Mouse (Mus musculus) T-cell, adult 2 months (primary cell): ENCODE results near the gene St3gal3.

ENCODE experiments used
- DNase-seq: peaks from one replicate; pipeline ENCODE4 v3.0.0; 2022; ENCODE audit warnings: low spot score

The St3gal3 gene

DNA sequence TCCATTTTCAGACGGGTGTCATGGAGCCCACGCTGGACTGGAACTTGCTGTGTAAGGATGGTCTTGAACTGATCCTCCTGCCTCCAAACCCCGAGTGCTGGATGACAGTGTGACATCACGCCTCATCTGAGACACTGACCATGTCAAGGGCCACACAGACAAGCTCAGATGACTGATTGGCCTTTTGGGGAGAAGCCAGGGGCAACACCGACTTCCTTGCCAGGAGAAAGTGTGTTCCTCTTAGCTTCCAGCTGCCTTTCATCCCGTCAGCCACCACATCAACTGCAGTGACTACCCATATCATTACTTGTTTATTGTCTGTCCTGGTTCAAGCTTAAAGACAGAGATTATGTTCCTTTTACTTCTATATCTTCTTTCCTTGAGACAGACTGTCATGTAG is 209.8 kb downstream of the St3gal3 start:
- DNase-seq: no peak

DNA sequence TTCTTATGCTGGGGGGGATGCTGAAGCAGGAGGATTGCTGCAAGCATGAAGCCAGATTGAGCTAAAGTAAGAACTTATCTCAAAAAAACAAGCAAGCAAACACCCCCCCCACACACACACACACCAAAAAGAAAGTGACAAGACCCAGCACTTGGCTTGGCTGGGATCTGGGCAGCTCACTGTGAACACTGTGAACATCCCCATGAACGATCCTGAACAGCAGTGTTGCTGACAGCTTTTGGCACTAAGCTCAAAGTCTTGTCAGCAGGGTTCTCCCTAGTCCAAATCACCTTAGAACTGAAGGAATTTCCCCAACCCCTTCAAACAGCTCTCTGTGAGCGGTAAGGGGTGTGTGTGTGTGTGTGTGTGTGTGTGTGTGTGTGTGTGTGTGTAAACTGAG is 211.3 kb downstream of the St3gal3 start:
- no peak for DNase-seq

DNA sequence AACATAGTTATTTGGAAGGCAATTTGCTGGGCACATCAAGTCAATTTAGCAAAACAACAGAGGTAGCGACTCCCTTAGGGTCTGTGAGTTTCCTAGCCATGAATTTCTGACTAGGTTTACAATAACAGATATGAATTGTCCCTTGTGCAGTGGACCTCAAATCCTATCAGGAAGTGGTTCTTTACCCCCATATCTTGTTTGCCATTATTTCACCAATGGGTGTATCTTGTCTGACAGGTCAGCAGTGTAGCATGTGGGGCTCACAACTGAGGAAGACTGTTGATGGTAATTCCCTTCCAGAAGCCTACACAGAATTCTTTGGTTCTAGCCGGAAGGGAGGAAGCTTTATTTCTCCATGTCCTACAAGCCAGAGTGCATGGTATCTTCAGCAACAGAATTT is 213.4 kb downstream of the St3gal3 start:
- no peak for DNase-seq

DNA sequence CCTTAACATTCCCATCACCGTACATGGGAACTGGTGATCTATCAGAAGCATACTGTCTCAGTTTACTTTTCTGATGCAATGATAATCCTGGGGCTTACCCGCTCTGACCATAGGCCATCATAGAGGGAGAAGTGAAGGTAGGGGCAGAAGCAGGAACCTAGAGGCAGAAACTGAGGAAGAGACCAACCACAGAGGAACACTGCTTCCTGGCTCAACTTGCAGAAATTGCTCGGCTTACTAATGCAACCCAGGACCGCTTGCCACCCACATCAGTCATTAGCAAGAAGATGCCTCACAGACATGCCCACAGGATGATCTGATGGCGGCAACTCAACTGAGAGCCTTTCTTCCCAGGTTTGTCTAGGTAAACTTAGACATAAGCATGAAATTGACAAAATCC is 216.0 kb downstream of the St3gal3 start:
- DNase-seq: no peak

DNA sequence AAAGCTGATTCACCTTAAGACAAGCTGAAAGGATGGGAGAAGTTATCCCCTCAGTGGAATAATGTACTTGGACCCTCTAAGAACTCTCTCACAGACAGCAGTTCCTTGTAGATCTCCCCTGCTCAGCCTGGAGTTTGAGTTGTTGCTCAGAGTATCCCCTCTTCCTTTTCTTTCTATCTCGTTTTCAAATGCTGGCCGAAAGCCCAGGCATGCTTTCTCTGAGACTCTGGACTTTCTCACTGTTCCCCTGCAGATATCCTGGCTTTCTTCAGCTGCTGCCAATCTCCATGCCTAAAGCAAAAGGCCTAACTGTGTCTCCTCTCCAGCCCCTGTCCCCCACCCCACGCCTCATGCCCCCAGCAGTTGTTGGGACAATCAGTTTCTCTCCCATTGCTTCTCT is 216.5 kb downstream of the St3gal3 start:
- DNase-seq: no peak

DNA sequence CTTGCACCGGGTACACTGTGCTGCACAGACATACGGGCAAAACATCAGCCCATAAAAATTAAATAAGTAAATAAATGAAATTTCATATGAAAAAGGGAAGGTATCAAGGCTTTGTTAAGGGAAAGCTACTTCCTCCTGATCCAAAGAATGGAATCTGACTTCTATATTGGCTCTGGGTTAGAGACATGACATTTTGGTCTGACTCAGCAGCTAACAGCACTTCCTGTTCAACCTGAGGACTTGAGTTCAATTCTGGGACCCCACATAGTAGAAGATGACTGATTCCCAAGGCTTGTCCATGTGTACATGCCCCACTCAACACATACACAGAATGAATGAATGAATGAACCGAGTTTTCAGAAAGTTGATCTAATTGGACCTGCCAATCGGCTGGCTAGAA is 216.9 kb downstream of the St3gal3 start:
- no peak for DNase-seq

DNA sequence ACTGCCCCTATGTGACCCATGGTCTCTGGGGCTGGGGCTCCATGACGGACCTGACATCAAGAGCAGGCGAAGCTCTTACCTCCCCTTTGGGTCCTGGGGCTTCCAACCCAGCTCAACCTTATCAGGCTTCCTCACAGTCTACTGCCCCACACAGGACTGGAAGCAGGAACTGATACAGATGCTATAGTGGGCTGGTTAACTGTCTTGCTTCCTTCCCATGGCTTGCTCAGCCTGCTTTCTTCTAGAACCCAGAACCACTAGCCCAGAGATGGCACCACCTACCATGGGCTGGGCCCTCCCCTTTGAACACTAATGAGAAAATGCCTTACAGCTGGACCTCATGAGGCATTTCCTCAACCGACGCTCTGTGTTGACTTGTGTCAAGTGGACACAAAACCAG is 217.3 kb downstream of the St3gal3 start:
- DNase-seq: no peak

DNA sequence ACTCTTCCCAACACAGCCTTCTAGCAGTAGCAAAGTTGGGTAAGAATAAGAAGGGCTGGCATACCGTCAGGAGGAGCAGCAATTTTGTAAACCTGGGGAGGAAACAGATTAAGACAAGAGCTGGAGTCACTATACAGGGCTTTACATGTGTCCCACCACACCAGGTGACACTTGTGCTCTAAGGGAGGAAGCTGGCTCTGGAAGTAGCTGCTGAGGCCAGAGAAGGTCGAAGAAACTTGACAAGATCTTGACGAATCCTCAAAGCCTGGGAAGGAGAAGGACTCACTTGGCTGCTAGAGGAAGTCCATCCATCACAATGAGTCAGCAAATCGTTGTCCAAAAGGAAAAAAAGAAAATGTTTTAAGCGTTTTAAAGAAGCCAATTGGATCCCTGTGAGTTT is 218.3 kb downstream of the St3gal3 start:
- no peak for DNase-seq

DNA sequence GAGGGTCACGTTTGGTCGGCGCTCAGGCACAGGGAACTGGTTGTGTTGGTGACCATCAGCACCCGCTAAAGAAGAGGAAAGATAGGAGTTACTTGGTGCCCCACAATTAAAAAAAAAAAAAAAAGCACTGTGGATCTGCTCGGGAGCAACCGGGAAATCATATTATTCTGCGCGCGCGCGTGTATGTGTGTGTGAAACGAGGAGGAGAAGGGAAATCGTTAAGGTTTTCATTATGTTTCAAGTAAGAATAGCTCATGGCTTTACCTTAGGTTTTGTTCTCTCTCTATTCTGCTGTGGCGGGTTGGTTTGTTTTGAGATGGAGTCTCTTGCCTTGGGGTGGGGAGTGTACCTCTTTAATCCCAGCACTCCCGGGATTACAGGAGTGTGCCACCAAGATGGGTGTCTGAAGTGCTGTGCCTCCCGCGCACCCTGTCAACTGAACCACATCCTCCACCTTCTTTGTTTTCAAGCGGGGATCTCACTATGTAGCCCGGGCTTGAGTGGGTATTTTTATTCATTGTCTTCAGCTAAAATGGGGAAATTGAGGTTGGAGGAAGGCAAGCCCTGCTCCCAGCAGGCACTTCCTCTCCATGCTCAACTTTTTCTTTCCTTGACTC is 219.1 kb downstream of the St3gal3 start:
- peak; percentile 23 for DNase-seq

DNA sequence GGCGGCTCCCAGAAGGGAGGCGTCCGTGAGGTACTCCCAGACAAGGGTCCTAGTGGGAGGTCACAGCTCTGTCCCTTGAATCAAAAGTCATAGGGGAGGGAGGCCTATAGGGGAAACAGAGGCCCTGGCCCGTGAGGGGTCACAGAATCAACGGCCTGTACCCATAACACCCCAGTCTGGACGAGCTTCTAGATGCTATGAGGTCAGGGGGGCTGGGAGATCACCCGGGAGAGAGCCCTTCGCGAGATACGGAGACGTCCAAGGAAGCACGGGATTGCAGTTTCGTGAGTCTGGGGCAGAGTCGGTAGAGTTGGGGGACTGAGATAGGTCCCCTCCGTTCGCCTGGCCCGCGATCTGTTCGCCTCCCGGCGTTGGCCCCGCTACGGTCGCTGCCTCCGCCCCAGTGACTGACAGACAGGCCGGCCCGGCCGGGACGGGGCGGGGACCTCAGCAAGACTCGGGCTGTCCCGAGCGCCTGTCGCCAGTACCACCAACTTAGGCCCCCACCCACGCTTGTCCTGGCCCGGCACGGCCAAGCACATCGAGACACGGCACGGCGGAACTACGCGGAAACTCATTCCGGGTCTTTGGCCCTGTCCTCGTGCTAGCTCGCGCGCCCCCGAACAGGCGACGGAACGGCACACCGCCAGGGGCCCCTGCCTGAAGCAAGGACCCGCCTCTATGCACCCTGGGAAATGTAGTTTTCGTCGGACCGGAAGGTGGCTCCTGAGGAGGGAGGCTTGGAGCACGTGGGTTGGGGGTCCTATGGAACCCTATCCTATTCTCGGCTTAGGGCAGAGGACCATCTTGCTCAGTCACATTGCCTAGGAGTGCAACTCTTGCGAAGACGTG is 219.9 kb downstream of the St3gal3 start, which contains the start of gene Ipo13:
Gene Ipo13, minus strand, starts transcription at position 409 of the 852 bp plus-strand sequence.
- peak; percentile 93 for DNase-seq

DNA sequence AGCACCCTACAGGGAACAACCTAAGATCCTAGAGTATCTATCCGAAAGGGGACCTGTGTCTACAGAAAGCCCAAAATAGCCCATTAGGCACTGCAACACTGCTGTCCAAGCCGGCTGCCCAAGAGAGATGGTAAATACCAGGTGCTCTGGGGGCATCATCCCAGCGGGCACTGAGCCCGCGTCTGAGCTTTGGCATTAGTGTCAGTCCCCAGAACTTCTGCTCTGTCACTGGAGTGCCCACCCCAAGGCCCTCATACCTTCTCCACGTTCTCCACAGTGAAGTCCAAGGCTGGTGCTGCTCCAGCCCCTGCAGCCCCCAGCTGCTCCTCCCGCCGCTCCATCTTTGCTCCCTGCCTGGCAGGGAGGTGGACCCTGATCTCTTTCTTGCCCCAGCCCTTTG is 220.7 kb downstream of the St3gal3 start:
- no peak for DNase-seq

DNA sequence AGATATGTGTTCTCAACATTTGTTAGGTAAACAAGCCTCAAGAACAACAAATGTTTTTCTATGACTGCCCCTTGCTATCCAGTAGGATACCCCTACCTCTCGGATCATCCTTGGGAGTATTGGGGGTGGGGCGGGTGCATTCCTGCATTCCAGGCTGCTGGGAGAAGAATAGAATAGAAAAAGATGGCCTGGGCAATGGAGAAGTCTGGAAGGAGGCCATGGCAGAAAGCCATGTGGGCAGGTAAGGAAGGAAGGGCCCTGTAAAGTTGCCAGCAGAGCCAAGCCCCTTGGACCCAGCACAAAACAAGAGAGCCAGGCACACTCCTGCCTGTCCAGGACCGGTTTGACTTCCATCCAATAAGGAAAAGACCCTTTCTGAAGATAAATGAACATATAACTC is 221.3 kb downstream of the St3gal3 start:
- no peak for DNase-seq

DNA sequence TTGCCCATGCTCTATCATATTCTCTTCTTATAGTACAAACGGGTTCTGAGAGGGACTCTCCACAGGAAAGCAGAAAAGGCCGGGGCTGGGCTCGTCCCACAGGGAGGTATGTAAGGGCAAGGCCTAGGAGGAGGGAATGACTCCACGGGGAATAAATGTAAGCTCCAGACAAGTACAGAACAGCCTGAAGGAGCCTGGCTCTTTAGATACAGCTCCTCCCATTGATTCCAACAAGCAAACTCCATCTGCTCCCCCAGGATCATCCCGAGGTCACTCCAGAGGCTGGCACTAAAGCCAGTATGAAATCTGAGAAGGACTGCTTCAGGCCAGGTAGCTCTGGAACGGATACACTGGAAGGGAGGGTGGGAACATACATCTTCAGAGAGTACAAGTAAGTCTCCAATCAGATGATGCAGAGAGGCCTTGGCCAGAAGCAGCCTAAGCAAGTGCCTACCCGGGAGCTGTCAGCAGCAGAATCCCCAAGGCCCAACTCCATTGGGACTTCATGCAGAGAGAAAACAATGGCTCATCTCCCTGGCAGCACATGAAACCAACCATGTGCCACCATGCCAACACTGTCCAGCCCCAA is 221.9 kb downstream of the St3gal3 start:
- DNase-seq: no peak

DNA sequence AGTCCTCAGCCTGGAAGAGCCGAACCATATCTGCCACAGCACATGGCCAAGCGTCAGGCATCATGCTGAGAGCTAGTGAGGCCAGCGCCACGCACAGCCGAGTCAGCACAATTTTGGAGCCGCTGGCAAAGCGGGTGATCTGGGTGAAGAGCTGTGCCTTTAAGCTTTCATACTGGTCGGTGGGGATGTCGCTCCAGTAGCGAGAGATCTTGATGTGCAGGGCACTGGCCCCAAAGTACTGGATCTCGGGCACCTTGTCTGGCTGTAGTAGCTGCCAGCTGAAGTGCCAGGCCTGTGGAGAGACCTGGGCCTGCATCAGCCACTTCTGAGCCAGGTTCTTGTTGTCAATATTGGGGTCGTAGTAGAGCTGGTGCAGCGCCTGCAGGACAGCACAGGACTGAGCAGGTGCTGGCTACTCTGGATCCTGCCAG is 222.6 kb downstream of the St3gal3 start:
- DNase-seq: no peak

DNA sequence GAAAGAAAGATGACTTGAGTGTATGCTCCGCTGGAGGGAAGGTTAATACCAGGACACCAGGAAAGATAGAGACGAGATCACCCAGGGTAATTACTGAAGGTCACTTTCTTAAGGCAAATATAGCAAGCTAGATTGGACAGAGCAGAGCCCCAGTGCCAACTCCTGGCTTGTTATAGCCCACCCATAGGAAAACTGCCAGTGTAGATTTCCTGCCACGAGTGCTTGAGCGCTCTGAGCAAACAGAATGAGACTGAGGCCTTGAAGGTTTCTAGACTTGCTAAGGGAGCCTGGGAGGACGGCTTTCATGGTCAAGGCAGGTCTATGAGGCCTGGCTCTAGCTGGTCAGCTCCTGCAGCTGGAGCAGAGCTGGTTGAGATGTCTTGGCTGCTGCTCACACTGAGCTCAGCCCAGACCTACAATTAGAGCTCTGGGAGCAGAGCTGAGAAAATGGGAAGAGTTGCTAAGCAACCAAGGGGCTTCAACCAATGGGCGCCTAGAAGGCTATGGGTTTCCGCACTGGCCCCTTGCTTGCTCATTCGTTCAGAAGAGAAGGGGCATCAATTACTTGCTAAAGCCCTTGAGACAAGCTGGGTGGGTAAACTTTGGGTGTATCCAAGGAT is 225.8 kb downstream of the St3gal3 start:
- no peak for DNase-seq

DNA sequence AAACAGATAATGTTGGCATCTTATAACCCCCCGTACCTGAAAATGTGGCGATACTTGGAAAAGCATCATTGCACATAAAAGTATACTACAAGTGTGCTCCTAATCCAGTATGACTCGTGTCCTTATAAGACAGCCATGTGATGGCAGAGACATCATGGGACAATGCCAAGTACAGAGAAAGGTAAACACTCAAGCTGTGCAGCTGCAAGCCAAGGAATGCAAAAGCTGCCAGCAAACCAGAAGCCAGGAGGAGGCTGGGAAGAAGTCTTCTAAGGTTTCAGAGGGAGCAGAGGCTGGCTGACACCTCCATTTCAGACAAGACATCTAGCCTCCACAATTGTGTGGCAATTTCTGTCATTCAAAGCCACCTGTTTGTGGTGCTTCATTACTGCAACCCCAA is 228.5 kb downstream of the St3gal3 start:
- no peak for DNase-seq

DNA sequence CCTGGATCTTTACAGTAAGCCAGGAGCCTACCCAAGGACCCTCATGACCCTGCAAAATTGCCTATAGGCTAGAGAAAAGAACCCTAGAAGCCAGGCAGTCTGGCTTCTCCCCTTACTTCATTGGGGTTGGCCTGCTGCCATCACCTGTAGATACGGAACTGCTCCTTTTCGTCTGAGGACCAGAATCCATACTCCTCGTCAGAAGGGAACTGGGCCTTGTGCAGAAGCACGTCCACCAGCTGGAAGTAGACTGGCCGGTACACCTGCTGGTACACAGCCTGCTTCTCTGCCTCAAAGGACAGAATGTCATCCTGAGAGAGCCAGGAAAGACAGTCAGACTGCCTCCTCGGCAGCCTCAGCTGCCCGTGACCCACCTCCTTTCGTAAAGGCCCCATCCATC is 230.0 kb downstream of the St3gal3 start:
- no peak for DNase-seq

DNA sequence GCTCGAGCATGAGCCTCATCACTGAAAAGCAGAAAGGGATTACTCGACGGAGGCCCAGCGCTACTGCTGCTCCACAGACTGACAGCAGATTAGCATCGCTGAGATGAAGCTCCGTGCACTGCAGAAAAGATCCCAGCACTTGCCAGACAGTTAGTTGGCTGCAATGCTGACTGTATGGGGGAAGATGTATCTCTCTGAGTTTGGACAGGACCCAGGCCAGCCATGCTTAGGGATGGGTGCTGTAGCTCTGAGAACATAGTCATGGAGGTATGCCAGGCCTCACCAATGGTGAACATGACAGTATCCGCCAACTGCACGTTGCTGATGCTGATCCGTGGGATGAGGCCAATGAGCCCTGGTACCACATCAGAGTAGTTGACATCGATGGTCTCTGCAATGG is 230.6 kb downstream of the St3gal3 start:
- no peak for DNase-seq

DNA sequence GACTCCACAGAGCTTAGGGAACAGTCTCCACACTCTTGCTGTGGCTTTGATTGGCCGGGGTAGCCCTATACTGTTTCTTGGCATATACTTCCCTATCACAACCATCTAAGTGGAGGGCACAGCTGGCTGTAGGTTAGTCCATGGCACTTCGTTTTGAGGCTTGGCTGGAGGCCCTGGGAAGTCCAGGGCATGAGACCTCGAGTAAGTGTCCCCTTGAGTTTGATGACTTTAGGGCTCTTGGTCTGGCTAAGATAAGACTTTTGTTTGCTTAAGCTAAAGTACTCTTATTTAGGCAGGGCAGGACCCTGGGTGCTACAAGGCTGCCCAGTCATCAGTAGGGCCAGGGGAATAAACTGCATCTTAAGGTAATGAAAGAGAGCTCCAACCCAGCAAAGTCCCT is 236.6 kb downstream of the St3gal3 start:
- DNase-seq: no peak

DNA sequence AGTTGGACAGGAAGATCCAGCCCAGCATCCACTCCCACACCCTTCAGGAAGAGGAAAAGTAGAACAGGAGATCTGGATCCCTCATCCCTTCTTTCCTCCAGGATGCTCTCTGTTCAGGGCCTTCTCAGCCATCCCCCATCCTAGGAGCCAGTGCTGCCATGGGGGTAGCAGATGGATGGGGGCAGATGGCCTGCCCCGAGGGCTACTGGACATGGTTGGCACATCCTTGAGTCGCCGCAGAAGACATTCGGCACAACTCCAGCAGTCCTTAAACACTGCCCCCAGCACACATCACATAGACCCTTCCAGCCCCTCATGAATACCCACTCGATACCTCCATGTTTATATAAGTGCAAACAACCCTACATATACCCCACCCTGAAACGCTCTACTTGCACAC is 238.7 kb downstream of the St3gal3 start:
- no peak for DNase-seq

DNA sequence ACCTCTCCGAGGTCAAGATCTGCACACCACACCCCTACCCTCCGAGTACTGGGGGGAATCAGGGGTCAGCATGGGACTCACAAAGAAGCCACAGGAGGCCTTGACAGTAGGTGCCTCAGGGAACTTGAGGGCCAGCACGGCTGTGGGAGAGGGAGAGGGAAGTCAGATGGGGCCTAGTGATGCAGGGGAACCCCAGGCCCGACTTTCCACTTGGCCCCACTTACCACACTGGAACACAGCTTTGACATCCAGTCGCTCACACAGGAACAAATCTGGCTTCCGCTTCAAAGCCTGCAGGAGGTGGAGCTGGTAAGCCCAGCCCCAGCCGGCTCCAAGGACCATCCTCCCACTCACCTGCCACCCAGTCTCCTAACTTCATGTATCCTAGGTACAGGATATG is 239.4 kb downstream of the St3gal3 start:
- no peak for DNase-seq

DNA sequence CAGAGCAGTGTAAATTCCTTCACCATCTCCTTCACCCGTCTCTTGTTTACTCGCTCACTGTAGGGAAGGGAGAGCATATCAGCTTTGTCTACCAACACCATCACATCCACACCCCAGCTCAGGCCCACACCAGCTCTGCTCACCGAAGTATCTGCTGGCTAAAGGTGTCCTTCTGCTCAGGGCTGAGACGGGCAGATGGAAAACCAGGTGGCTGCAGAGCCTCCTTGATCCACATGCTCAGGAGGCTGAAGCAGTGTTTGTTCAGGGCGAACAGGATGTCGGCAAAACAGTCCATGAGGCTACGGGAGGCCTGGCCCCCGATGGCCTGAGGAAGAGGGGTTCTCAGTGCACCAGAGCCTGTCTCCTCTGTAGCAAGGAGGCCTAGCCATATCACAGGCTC is 240.1 kb downstream of the St3gal3 start:
- DNase-seq: no peak

DNA sequence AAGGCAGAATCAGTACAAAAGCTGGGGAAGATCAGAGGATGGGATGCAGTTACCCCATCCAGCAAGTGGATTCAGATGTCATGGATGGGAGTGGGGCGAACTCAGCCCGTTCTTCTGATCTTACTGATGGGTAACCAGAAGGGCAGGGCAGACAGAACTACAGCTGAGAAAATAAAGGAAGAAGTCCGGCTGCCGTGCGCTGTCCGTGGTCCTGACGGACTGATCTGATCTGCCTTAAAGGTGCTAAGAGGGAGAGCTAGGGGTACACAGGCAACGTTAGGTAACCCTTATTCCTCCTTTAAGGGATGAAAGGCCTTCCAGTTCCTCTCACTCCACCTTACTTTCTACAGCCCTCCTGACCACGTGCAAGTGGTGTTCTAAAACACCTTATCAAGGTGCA is 241.3 kb downstream of the St3gal3 start:
- DNase-seq: peak; percentile 37
